Mouse (Mus musculus) cerebellum, adult 9-11 months (tissue): ENCODE measurements around the gene Olfr312.

Experiments used
- DNase-seq: peaks from one replicate; pipeline ENCODE4 v3.0.0; 2022

Gene Olfr312

GRCm38 (mm10) chr11:58867039-58867953 lies 38.3 kb downstream of the Olfr312 start, which contains the start of gene 2810021J22Rik:
TSS of gene 2810021J22Rik (plus strand) at chr11:58867216.
- DNase-seq = peak; percentile 82

- no peak for DNase-seq
These were observed 38.9 kb downstream of the Olfr312 start for GRCm38 (mm10) chr11:58867954-58868330.

- no peak for DNase-seq
These were observed 41.9 kb downstream of the Olfr312 start for GRCm38 (mm10) chr11:58870961-58871360.

GRCm38 (mm10) chr11:58883756-58884155 lies 54.7 kb downstream of the Olfr312 start:
- DNase-seq = no peak
